8 mouse cellular contexts compared by ENCODE assay signal in genomic region chr5:143235028-143235693, GRCm38 (mm10). TPM values are rescaled to one million over a fixed set of nuclear protein-coding genes. Genes with fewer than 3 reads are reported as not detected.
A peak's percentile ranks its signal among the peaks of the same experiment; 100 is the strongest.
DNase-seq lines count a peak whose midpoint lies in the region; ATAC-seq and TF ChIP-seq lines count a peak whose summit lies in the region.

Gene Zfp12 (plus strand): TSS chr5:143235163.

- peak; percentile 49; the same call in 1 of the 2 replicates for TF ChIP-seq CTCF in kidney, postnatal 0 days (IDR thresholded peaks at IDR 0.05; ENCODE audit: low read depth)

- peaks cover 13% of the 10 kb centered on the region for H3K4me1 ChIP-seq in heart, embryonic 12.5 days (replicated peaks)
- peaks cover 9% of the 10 kb centered on the region; the same call in 1 of the 2 replicates for H3K4me1 ChIP-seq in kidney, postnatal 0 days (replicated peaks; ENCODE audit: insufficient read depth, low read length)
- peaks cover 4% of the 10 kb centered on the region for H3K4me1 ChIP-seq in liver, embryonic 11.5 days (replicated peaks; ENCODE audit: control insufficient read depth, insufficient read depth, low read length)
- peaks cover 8% of the 10 kb centered on the region; the same call in 1 of the 2 replicates for H3K4me1 ChIP-seq in stomach, embryonic 14.5 days (ENCODE audit: control insufficient read depth, insufficient read depth, low read length)

- under 1% methylated on average over 58 of the region's 58 CpGs for WGBS in heart, embryonic 12.5 days
- WGBS in kidney, postnatal 0 days = 0% methylated on average over 56 of the region's 58 CpGs
- WGBS in liver, embryonic 11.5 days = under 1% methylated on average over 58 of the region's 58 CpGs
- under 1% methylated on average over 57 of the region's 58 CpGs for WGBS in stomach, embryonic 14.5 days

- peak; percentile 97 for DNase-seq in CD4-positive helper T cell, adult 2 months (ENCODE audit: low read depth, low spot score)
- DNase-seq in brain, embryonic 18.5 days (ENCODE audit: low read depth, low spot score) = peak; percentile 95
- DNase-seq in kidney, postnatal 0 days (ENCODE audit: low spot score) = peak; percentile 98
- DNase-seq in liver, embryonic 11.5 days (ENCODE audit: low spot score) = peak; percentile 90
- peak; percentile 97 for DNase-seq in naive thymus-derived CD4-positive, alpha-beta T cell, adult 2 months (ENCODE audit: low read depth)

- peak within 1 kb of the TSS; percentile 71 for H3K4me3 ChIP-seq in heart, embryonic 12.5 days
- peak within 1 kb of the TSS; percentile 93 for H3K4me3 ChIP-seq in kidney, postnatal 0 days (replicated peaks; ENCODE audit: low read depth, low read length)
- H3K4me3 ChIP-seq in liver, embryonic 11.5 days (ENCODE audit: low read depth, low read length) = peak within 1 kb of the TSS; percentile 86
- peak within 1 kb of the TSS; percentile 56 for H3K4me3 ChIP-seq in stomach, embryonic 14.5 days (ENCODE audit: low read depth, low read length)

- peaks cover 29% of the 10 kb centered on the region for H3K36me3 ChIP-seq in heart, embryonic 12.5 days
- peaks cover 9% of the 10 kb centered on the region; the same call in 1 of the 2 replicates for H3K36me3 ChIP-seq in kidney, postnatal 0 days (ENCODE audit: insufficient read depth, low read length)
- H3K36me3 ChIP-seq in liver, embryonic 11.5 days (ENCODE audit: control insufficient read depth, insufficient read depth, low read length) = peaks cover 5% of the 10 kb centered on the region; the same call in 1 of the 2 replicates
- H3K36me3 ChIP-seq in stomach, embryonic 14.5 days (ENCODE audit: control insufficient read depth, insufficient read depth, low read length) = peaks cover 10% of the 10 kb centered on the region

- H3K9me3 ChIP-seq in heart, embryonic 12.5 days (replicated peaks) = no peaks in the 10 kb centered on the region
- no peaks in the 10 kb centered on the region for H3K9me3 ChIP-seq in kidney, postnatal 0 days (replicated peaks; ENCODE audit: low read length)
- H3K9me3 ChIP-seq in liver, embryonic 11.5 days (ENCODE audit: control insufficient read depth, low read length) = no peaks in the 10 kb centered on the region
- no peaks in the 10 kb centered on the region for H3K9me3 ChIP-seq in stomach, embryonic 14.5 days (ENCODE audit: control insufficient read depth, low read depth, low read length)

- peak within 1 kb of the TSS; percentile 73 for H3K4me2 ChIP-seq in heart, embryonic 12.5 days
- H3K4me2 ChIP-seq in kidney, postnatal 0 days (ENCODE audit: low read length) = peak within 1 kb of the TSS; percentile 88
- peak within 1 kb of the TSS; percentile 96 for H3K4me2 ChIP-seq in liver, embryonic 11.5 days
- H3K4me2 ChIP-seq in stomach, embryonic 14.5 days (replicated peaks; ENCODE audit: low read depth, low read length) = peak within 1 kb of the TSS; percentile 71

- no peaks in the 10 kb centered on the region for H3K27me3 ChIP-seq in heart, embryonic 12.5 days (replicated peaks)
- H3K27me3 ChIP-seq in kidney, postnatal 0 days (ENCODE audit: insufficient read depth, low read length) = no peaks in the 10 kb centered on the region
- H3K27me3 ChIP-seq in liver, embryonic 11.5 days (replicated peaks; ENCODE audit: control insufficient read depth, insufficient read depth, low read length) = no peaks in the 10 kb centered on the region
- no peaks in the 10 kb centered on the region for H3K27me3 ChIP-seq in stomach, embryonic 14.5 days (ENCODE audit: control insufficient read depth, insufficient read depth, low read length)

- peak within 1 kb of the TSS; percentile 86 for H3K9ac ChIP-seq in heart, embryonic 12.5 days
- peak within 1 kb of the TSS; percentile 92 for H3K9ac ChIP-seq in kidney, postnatal 0 days (ENCODE audit: low read depth, low read length)
- peak within 1 kb of the TSS; percentile 90 for H3K9ac ChIP-seq in liver, embryonic 11.5 days (ENCODE audit: low read depth, low read length)
- H3K9ac ChIP-seq in stomach, embryonic 14.5 days (replicated peaks; ENCODE audit: low read depth, low read length) = peak within 1 kb of the TSS; percentile 83

- H3K27ac ChIP-seq in heart, embryonic 12.5 days (ENCODE audit: poor library complexity, severe bottlenecking) = peak within 1 kb of the TSS; percentile 87
- peak within 1 kb of the TSS; percentile 95 for H3K27ac ChIP-seq in kidney, postnatal 0 days
- H3K27ac ChIP-seq in liver, embryonic 11.5 days (ENCODE audit: low read depth, low read length) = peak within 1 kb of the TSS; percentile 92
- peak within 1 kb of the TSS; percentile 95 for H3K27ac ChIP-seq in stomach, embryonic 14.5 days (ENCODE audit: low read length)

- peak; percentile 69 for ATAC-seq in erythroid progenitor cell, adult 5-6 weeks (replicated peaks; ENCODE audit: low FRiP score, poor library complexity, severe bottlenecking)
- ATAC-seq in heart, embryonic 12.5 days (ENCODE audit: insufficient number of reproducible peaks, low FRiP score) = peak; percentile 96
- peak; percentile 94 for ATAC-seq in kidney, postnatal 0 days (replicated peaks; ENCODE audit: low FRiP score, low read depth)
- peak; percentile 96 for ATAC-seq in liver, embryonic 11.5 days (replicated peaks; ENCODE audit: low FRiP score)
- ATAC-seq in stomach, embryonic 14.5 days (ENCODE audit: insufficient number of reproducible peaks, insufficient read depth, low FRiP score, low read depth) = peak; percentile 96

RNA-seq across cellular contexts. Expression of gene Zfp12, which starts in this region (rescaled TPM):
- 0.36 TPM in 1 of 2 replicates, not detected in the other for total RNA-seq in erythroid progenitor cell, adult 5-6 weeks (2015; ENCODE audit: low replicate concordance)
- total RNA-seq in erythroid progenitor cell, adult 5-6 weeks (2017; ENCODE audit: low replicate concordance) = 0.68 and 1.7 TPM in 2 replicates
- polyA plus RNA-seq in heart, embryonic 12.5 days (2016; fragmentation: Nextera tagmentation; extraction: Ambion mirVana) = 10.3 and 11.3 TPM in 2 replicates
- 9.9 TPM in 2 replicates for polyA plus RNA-seq in kidney, postnatal 0 days (2015; fragmentation: Nextera tagmentation; extraction: Ambion mirVana)
- 10.7 and 11.2 TPM in 2 replicates for polyA plus RNA-seq in liver, embryonic 11.5 days (2014; fragmentation: Nextera tagmentation; extraction: Ambion mirVana)
- polyA plus RNA-seq in stomach, embryonic 14.5 days (2014; fragmentation: Nextera tagmentation; extraction: Ambion mirVana) = 15.9 and 19.3 TPM in 2 replicates

Comparison
In these comparisons a context has a peak if more than half of its experiments do, and no peak if none do; other contexts are left out.
1. Peak in every context shown above with its lines: DNase-seq, ATAC-seq, H3K4me3 ChIP-seq and H3K27ac ChIP-seq.